Mouse (Mus musculus): ENCODE data around the gene Erich2.
"Not testable (repeated sequence)": the region's sequence is repeated elsewhere in the genome, so short reads cannot be mapped to it uniquely, and the experiment has no call there.

Erich2 gene

GRCm38 (mm10) chr2:70508496-70508895 is at the start of gene Erich2:
TSS of gene Erich2 (plus strand) at chr2:70508819.
- DNase-seq (ENCODE audit: low spot score): peak; percentile 49

GRCm38 (mm10) chr2:70463606-70464005 is 45.0 kb upstream of the Erich2 start:
- no peak for DNase-seq (ENCODE audit: low spot score)

- peak; percentile 57 for DNase-seq (ENCODE audit: low spot score)
Measured at GRCm38 (mm10) chr2:70471136-70471535, 37.5 kb upstream of the Erich2 start.

DNA sequence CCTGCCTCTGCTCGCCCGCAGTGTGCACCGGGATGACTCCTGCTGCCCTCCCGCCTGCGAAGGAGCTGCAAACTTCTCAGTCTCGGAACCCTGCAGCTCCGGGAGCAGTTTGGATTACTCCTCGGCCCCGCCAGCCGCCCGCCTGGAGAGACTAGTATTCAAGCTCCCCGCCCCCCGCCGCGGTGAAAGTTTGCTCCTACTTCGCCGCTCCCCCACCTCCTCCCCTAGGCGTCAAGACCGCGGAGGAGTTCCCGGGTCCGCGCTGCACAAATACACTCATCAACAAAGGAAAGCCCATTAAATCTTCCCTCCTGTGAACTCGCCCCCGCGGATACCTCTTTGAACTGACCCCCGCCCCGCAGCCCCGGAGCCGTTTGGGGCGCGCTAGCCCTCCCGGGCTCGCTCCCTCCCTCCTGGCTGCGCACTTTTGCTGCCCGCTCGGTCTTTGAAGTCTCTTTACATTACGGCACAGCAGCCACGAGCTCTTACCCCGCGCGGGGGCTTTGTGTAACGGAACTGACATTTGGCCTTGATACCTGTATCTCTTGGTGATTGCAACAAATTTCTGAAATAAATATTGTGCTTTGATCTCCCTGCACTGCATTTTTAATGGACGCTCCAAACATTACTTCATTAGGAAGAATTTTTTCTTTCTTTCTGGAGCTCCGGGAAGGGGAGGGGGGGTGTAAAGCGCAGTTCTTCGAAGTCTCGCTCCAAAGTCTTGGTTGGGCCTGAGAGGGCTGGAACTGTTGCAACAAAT is 36.6 kb upstream of the Erich2 start:
- peak; percentile 57 for DNase-seq (ENCODE audit: low spot score)

DNA sequence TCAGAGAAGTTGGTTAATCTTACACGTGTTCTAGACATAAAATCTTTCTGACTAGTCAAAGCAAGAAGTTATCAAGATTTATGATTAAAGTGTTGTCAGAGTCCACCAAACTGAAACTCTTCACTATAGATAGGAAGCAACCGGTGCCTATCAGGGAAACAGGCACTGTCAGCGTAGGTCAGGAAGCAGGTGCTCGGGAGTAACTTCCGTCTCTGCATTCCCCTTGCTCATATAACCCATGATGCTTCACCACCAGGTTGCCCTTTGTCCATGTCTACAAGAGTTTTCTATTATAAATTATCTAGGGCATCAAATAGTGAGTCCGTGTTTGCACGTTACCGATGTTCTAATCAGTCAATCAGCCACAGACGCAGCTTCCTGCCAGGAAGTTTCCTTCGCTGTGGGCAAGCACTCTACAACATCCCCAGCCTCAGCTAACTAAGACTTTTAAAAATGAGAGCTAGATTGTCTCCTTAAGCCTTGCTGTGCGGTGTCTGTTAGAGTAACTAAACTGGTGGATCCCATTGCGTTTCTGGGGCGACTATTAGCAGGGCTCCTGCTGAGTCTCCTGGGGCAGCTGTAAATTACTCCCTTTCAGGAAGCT is 10.8 kb upstream of the Erich2 start:
- DNase-seq (ENCODE audit: low spot score): no peak

GRCm38 (mm10) chr2:70503436-70503835 is 5.2 kb upstream of the Erich2 start:
- no peak for DNase-seq (ENCODE audit: low spot score)

DNA sequence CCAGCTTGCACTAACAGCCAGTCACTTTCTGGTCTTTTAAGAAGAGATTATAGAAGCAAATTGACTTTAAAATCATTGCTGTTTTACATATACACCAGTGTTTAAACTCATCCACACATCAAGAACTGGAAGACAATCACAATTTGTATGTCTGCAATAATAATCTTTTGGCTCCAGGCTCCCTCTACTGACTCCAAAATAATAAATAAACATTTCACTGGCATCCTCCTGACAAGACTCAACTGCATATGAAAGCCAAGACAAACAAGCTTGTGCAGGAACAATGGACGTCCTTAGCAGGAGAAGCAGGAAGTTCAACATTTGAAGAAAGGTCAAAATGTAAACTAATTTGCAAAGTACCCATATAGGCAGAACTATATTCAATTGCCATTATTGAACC is 3.4 kb upstream of the Erich2 start:
- no peak for DNase-seq (ENCODE audit: low spot score)

DNA sequence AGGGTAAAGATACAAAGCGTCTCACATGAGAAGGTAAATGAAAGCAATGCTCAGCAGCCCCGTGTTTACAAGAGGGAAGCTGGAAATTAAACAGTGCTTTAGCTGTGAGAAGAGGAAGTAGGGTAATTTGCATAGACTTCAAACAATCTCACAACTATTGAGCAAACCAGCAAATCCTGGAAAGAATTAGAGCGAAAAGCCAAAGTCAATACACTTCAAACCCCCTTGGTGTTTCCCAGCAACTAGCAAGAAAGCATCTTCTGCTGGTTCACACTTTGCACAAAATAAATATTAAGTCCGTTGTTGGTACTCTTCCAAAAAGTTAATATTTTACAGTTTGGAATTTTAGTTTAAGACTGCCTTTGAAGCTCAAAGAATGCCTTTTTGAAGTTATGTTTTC is 2.7 kb upstream of the Erich2 start:
- DNase-seq (ENCODE audit: low spot score): no peak

- DNase-seq (ENCODE audit: low spot score): no peak
Measured at GRCm38 (mm10) chr2:70506372-70506771, 2.2 kb upstream of the Erich2 start.

DNA sequence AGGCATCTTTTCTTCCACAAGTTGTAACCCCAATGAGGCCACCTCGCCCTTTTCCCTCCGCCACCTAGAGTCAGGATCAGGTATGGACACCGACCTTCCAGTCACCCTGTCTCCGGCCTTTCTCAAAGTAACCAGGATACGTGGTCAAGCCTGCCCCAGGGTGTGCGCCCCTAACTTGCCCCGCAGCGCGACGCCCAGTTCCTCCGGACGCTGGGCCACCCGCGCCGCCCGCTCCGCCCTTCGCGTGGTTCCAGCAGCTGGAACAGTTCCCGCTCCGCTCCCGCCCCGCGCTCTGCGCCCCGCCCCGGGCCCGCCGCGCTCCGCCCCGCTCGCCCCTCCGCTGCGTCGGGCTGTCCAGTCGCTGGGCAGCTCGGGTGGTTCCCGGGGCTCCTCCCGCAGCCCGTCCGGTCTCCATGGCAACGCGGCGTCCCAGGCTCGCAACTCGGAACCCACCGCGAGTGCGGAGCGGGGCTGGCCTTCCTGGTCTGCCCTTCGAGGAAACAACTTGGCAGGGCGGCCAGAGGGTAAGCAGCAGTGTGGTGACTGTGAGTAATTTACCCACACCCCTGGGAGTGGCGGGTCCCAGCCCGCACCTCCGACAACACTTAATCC is 508 bp downstream of the Erich2 start:
- peak; percentile 92 for DNase-seq (ENCODE audit: low spot score)

DNA sequence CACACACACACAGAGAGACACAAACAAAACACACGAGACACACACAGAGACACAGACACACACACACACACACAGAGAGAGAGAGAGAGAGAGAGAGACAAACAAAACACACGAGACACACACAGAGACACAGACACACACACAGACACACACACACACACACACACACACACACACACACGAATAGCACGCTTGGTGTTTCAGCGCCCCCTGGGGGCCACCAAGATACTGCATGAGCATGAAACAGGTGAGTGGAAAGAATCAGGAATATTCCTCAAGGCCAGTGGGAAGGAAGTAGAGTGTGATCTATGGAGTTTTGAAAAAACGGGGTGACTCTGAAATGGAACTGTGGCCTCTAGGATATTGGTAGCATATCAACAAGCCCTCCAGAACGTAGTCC is 29.7 kb downstream of the Erich2 start:
- not testable (repeated sequence) for DNase-seq (ENCODE audit: low spot score)

GRCm38 (mm10) chr2:70550671-70551070 is 42.1 kb downstream of the Erich2 start:
- no peak for DNase-seq (ENCODE audit: low spot score)

DNA sequence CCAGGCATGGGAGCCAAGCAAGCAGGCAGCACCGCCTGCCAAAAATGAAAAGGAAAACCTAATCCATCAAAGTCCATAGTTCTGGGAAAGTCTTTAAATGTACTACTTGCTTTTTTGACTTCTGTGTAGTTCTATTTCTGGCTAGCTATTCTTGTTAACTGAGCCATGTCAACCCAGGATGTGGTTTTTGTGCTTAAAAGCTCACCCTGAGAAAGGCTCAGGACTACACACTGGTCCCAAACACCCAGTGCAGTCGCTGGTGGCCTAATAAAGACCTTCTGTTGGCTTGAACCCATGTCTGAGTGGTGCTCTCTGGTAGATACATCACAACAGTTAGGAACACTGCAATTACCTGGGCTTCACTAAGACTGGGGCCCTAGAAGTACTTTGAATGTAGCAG is 42.8 kb downstream of the Erich2 start:
- DNase-seq (ENCODE audit: low spot score): no peak

- no peak for DNase-seq (ENCODE audit: low spot score)
Measured at GRCm38 (mm10) chr2:70552067-70552598, 43.5 kb downstream of the Erich2 start.

- DNase-seq (ENCODE audit: low spot score): no peak
Measured at GRCm38 (mm10) chr2:70552772-70553171, 44.2 kb downstream of the Erich2 start, which contains the start of gene Gad1. TSS of gene Gad1 (plus strand) at chr2:70553072.

- no peak for DNase-seq (ENCODE audit: low spot score)
Measured at GRCm38 (mm10) chr2:70553826-70554225, 45.2 kb downstream of the Erich2 start.

DNA sequence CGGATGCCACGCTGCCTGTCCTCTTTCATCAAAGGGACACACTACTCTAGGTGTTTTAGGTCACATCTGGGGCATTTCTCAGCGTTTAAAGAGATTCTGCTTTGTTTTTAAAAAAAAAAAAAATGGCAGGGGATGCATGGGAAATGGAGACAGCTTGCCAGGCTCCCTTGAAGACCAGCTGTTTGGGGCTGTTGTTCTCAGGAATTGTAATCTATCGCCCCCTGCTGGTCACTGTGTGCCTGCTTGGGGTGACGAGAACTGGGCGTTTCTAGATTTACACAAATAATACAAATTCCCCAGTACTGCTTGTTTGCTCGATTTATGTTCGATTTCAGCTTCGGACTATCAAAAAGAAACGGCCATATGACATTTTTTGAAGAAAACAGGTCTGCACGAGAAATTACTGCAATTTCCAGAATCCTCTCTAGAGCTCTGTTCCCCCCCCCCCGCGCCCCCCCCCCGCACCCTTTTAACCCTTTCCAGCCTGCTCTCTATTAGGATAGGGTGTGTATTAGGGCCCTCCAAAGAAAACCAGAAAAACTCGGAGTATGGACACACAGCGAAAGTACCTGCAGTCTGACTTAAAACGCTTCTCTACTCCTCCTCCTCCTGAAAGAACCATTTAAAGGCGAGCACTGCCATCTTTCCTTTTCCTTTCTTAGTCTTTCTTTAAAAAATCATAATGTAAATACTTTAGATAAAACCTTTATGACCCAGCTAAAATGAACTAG is 49.7 kb downstream of the Erich2 start:
- DNase-seq (ENCODE audit: low spot score): peak; percentile 97

GRCm38 (mm10) chr2:70558843-70559451 is 50.3 kb downstream of the Erich2 start:
- DNase-seq (ENCODE audit: low spot score): no peak

DNA sequence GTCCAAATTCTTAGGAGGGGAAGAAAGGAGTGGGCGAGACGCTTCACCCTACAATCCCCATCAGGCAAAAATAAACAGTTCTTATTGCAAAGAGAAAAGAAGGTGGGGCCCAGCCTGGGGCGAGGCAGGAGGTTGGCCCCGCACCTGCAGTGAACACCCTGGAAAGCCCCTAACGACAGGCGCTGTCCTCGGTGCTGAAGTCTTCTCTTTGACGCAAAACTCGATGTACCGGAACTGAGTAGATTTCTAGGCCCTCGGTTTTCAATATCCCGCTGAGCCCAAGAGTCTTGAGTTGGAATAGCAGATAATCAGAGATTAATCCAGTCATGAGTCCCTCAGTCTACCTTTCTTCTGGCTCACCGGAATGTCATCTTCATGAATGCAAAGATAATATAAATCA is 50.9 kb downstream of the Erich2 start:
- DNase-seq (ENCODE audit: low spot score): peak; percentile 92

- DNase-seq (ENCODE audit: low spot score): peak; percentile 67
Measured at GRCm38 (mm10) chr2:70561077-70561795, 52.6 kb downstream of the Erich2 start.

DNA sequence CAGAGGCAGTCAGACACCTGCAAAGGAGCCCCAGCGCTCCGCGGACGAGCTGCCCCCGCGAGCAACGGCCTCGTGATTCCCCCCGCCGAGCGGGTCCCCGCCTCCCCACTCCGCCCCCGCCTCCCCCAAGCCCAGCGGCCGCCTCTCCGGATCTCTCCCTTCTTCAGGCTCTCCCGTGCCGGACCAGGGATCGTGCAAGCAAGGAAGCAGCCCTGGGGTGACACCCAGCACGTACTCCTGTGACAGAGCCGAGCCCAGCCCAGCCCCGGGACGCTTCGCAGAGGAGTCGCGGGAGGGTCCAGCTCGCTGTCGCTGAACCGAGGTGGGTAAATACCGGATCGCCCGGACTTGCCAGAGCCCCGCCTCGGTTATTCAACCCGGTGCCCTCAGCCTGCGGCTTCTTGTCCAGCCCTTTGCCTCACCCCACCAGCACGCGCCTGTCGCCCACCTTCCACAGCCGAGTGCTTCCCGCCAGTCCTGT is 53.4 kb downstream of the Erich2 start:
- DNase-seq (ENCODE audit: low spot score): no peak
